Mouse (Mus musculus) liver, embryonic 16.5 days (tissue): ENCODE data around the gene BC004004. TPM values are rescaled to one million over a fixed set of nuclear protein-coding genes. Genes with fewer than 3 reads are reported as not detected.

Source experiments
- ATAC-seq: fragments of 200-750 bp; cut with Nextera tagmentation; 2 replicates; pipeline ENCODE4 v1.8.0; 2017; ENCODE audit warnings: low read depth, mild to moderate bottlenecking, moderate number of reproducible peaks, moderate library complexity
- H3K27ac ChIP-seq: fragments of 300-500 bp; sonication (generic); 2 replicates; pipeline ENCODE4 v1.5.1; 2014; ENCODE audit warnings: mild to moderate bottlenecking, low read length
- H3K27me3 ChIP-seq: fragments of 300-500 bp; sonication (generic); 2 replicates; pipeline ENCODE4 v1.6.1; 2014; ENCODE audit warnings: low read depth, low read length, mixed read lengths; ENCODE audit not compliant: control insufficient read depth, insufficient read depth
- H3K36me3 ChIP-seq: fragments of 300-500 bp; sonication (generic); 2 replicates; pipeline ENCODE4 v1.6.1; 2014; ENCODE audit warnings: mild to moderate bottlenecking; ENCODE audit not compliant: control insufficient read depth, insufficient read depth
- H3K4me1 ChIP-seq: fragments of 300-500 bp; sonication (generic); 2 replicates; pipeline ENCODE4 v1.6.1; 2014; ENCODE audit warnings: low read depth, low read length, mixed read lengths; ENCODE audit not compliant: control insufficient read depth
- H3K4me2 ChIP-seq: fragments of 300-500 bp; sonication (generic); 2 replicates; pipeline ENCODE4 v1.6.1; 2014; ENCODE audit warnings: low read depth, low read length, mixed read lengths
- H3K4me3 ChIP-seq: fragments of 300-500 bp; sonication (generic); 2 replicates; pipeline ENCODE4 v1.5.1; 2014; ENCODE audit warnings: low read depth, mild to moderate bottlenecking, low read length
- H3K9ac ChIP-seq: fragments of 300-500 bp; sonication (generic); 2 replicates; pipeline ENCODE4 v1.6.1; 2014; ENCODE audit warnings: low read depth, low read length
- H3K9me3 ChIP-seq: fragments of 300-500 bp; sonication (generic); replicated peaks from 2 replicates; pipeline ENCODE4 v1.6.1; 2016; ENCODE audit warnings: low read length; ENCODE audit not compliant: control insufficient read depth
- WGBS: fragments of 180-500 bp; shearing (Covaris S2); extraction: QIAGEN DNeasy Blood & Tissue Kit; methylation state at CpG from one replicate; pipeline ENCODE4 v1.1.7; 2014; ENCODE audit not compliant: insufficient replicate concordance; 5-methylcytosine and 5-hydroxymethylcytosine counted together
- polyA plus RNA-seq: library from polyadenylated mRNA; unstranded; fragments of >200 nt; fragmentation: Nextera tagmentation; extraction: Ambion mirVana; gene quantifications from 2 replicates; pipeline ENCODE4 v1.2.1, GENCODE M21; 2015

Gene BC004004
- polyA plus RNA-seq, 1 experiment from 2014 or later, result 90.5 TPM

DNA sequence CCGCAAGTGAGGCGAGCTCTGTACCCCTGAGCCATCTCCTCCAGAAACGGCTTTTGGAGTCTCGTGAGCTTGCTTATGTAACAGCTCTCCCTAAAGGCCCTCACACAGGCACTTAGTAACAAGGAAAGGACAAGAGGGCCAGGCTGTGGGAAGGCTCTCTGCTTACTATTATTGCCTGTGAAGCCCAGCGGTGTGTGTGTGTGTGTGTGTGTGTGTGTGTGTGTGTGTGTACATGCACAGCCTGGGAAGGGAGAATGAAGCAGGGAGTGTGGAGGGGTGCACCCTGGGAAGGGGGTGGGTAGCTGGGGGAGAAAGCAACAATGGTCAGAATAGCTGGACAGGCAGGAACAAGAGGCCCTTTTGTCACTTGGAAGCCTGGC lies 86.9 kb downstream of the BC004004 start:
- H3K4me2 ChIP-seq, result no peak overlapping the region
- H3K36me3 ChIP-seq, result no peaks in the 10 kb centered on the region
- ATAC-seq, result no peak
- no peaks in the 10 kb centered on the region for H3K27me3 ChIP-seq
- no peak overlapping the region for H3K27ac ChIP-seq
- H3K9me3 ChIP-seq, result no peaks in the 10 kb centered on the region
- H3K4me3 ChIP-seq, result no peak overlapping the region
- 58% methylated on average over 5 of the region's 5 CpGs for WGBS
- H3K9ac ChIP-seq, result no peak overlapping the region
- peaks cover 4% of the 10 kb centered on the region for H3K4me1 ChIP-seq

- H3K9ac ChIP-seq, result 0 out of 2 replicates have a peak overlapping the region, but pooled peaks have one; percentile 5
- no peak for ATAC-seq
- WGBS, result 53% methylated on average over 17 of the region's 17 CpGs
- peak overlapping the region; percentile 55 for H3K4me2 ChIP-seq
- no peaks in the 10 kb centered on the region for H3K27me3 ChIP-seq
- H3K9me3 ChIP-seq, result no peaks in the 10 kb centered on the region
- no peaks in the 10 kb centered on the region for H3K36me3 ChIP-seq
- peaks cover 4% of the 10 kb centered on the region for H3K4me1 ChIP-seq
- peak overlapping the region; percentile 61 for H3K27ac ChIP-seq
- H3K4me3 ChIP-seq, result no peak overlapping the region
Observed at GRCm38 (mm10) chr17:29355841-29356478, 87.4 kb downstream of the BC004004 start.

DNA sequence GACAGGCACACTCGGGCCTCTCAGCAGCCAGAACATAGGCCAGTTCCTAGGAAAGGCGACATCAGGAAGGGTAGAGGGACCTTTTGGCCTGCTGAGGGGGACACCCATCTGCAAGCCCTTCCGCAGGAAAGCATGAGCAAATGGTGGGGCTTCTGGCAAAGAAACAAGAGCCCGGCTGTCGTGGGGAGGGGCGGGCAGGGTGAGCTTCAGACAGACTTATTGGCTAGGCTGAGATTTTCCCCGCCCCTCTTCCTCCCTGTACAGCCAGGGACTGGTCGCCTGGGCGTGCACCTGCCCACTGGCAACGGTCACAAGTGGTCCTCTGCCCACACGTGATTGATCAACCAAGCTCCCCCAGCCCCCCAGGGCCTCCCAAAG lies 87.9 kb downstream of the BC004004 start:
- H3K36me3 ChIP-seq, result no peaks in the 10 kb centered on the region
- H3K4me2 ChIP-seq, result peak overlapping the region; percentile 55
- 15% methylated on average over 11 of the region's 11 CpGs for WGBS
- 0 out of 2 replicates have a peak overlapping the region, but pooled peaks have one; percentile 6 for H3K4me3 ChIP-seq
- ATAC-seq, result peak; percentile 76
- H3K9me3 ChIP-seq, result no peaks in the 10 kb centered on the region
- H3K27ac ChIP-seq, result peak overlapping the region; percentile 61
- H3K9ac ChIP-seq, result no peak overlapping the region
- H3K27me3 ChIP-seq, result no peaks in the 10 kb centered on the region
- peaks cover 4% of the 10 kb centered on the region for H3K4me1 ChIP-seq

- H3K9me3 ChIP-seq, result no peaks in the 10 kb centered on the region
- no peak for ATAC-seq
- 0 out of 2 replicates have a peak overlapping the region, but pooled peaks have one; percentile 6 for H3K4me3 ChIP-seq
- peak overlapping the region; percentile 30; the same call in 1 of the 2 replicates for H3K27ac ChIP-seq
- H3K9ac ChIP-seq, result no peak overlapping the region
- no peaks in the 10 kb centered on the region for H3K36me3 ChIP-seq
- 20% methylated on average over 9 of the region's 9 CpGs for WGBS
- peaks cover 4% of the 10 kb centered on the region for H3K4me1 ChIP-seq
- H3K27me3 ChIP-seq, result no peaks in the 10 kb centered on the region
- H3K4me2 ChIP-seq, result peak overlapping the region; percentile 55
Observed at GRCm38 (mm10) chr17:29356882-29357281, 88.3 kb downstream of the BC004004 start.

DNA sequence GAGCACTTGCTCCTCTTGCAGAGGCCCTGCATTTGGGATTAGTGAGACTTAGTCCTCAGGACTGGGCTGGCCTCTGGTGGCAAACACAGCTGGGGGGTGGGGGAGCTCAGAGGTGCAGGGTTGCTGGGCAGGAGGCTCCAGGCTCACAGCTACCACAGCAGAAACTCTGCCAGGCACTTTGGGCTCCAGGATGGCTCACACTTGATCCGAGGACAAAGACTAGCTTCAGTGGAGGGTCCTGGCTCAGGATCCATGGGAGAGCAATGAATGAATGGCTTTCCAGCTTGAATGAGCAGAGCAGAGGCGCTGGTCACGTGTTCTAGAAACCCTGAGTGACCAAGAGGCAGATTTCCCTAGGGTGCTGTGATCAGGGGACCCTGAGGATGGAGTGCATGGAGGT lies 90.3 kb downstream of the BC004004 start:
- H3K36me3 ChIP-seq, result no peaks in the 10 kb centered on the region
- no peak for ATAC-seq
- peaks cover 4% of the 10 kb centered on the region for H3K4me1 ChIP-seq
- no peaks in the 10 kb centered on the region for H3K9me3 ChIP-seq
- no peak overlapping the region for H3K9ac ChIP-seq
- no peak overlapping the region for H3K27ac ChIP-seq
- H3K4me3 ChIP-seq, result no peak overlapping the region
- WGBS, result 48% methylated on average over 3 of the region's 3 CpGs
- H3K4me2 ChIP-seq, result no peak overlapping the region
- no peaks in the 10 kb centered on the region for H3K27me3 ChIP-seq

GRCm38 (mm10) chr17:29360761-29361221 lies 92.2 kb downstream of the BC004004 start, which contains the start of gene Fgd2:
Gene Fgd2 (plus strand): TSS chr17:29360914.
- Histone ChIP-seq H3K36me3 (no peaks in the 10 kb centered on the region), H3K27me3 (no peaks in the 10 kb centered on the region), H3K4me1 (peaks cover 4% of the 10 kb centered on the region), H3K27ac (no peak within 1 kb of the TSS), H3K4me3 (peak within 1 kb of the TSS; percentile 20; the same call in 1 of the 2 replicates), H3K4me2 (0 out of 2 replicates have a peak within 1 kb of the TSS, but pooled peaks have one; percentile 1), H3K9me3 (no peaks in the 10 kb centered on the region), H3K9ac (no peak within 1 kb of the TSS)
- WGBS, result 8% methylated on average over 5 of the region's 5 CpGs
- peak; percentile 28; the same call in 1 of the 2 replicates for ATAC-seq

- Histone ChIP-seq H3K9me3 (no peaks in the 10 kb centered on the region), H3K36me3 (no peaks in the 10 kb centered on the region), H3K4me1 (no peaks in the 10 kb centered on the region; the same call in 1 of the 2 replicates), H3K9ac (no peak overlapping the region), H3K27me3 (no peaks in the 10 kb centered on the region), H3K4me2 (no peak overlapping the region), H3K4me3 (0 out of 2 replicates have a peak overlapping the region, but pooled peaks have one; percentile 6), H3K27ac (peak overlapping the region; percentile 41; the same call in 1 of the 2 replicates)
- ATAC-seq, result no peak
- WGBS, result 34% methylated on average over 8 of the region's 8 CpGs
Observed at GRCm38 (mm10) chr17:29361982-29362691, 93.5 kb downstream of the BC004004 start.

GRCm38 (mm10) chr17:29363109-29363508 lies 94.5 kb downstream of the BC004004 start:
- 63% methylated on average over 8 of the region's 8 CpGs for WGBS
- Histone ChIP-seq H3K4me3 (no peak overlapping the region), H3K4me2 (no peak overlapping the region), H3K9ac (no peak overlapping the region), H3K27me3 (no peaks in the 10 kb centered on the region), H3K27ac (no peak overlapping the region), H3K9me3 (no peaks in the 10 kb centered on the region), H3K4me1 (no peaks in the 10 kb centered on the region; the same call in 1 of the 2 replicates), H3K36me3 (no peaks in the 10 kb centered on the region)
- ATAC-seq, result no peak
